Mouse (Mus musculus) olfactory bulb, adult 2 months (tissue): ENCODE measurements around the gene Gm973.

Experiments
- CTCF ChIP-seq: fragments of 200-500 bp; IDR thresholded peaks from 2 replicates; pipeline ENCODE4 v1.5.1; 2012; ENCODE audit warnings: low read depth, mild to moderate bottlenecking, low read length, moderate library complexity; ENCODE audit not compliant: insufficient read depth
- POLR2A ChIP-seq: fragments of 200-500 bp; IDR thresholded peaks from 2 replicates; pipeline ENCODE4 v1.6.1; 2012; ENCODE audit warnings: mild to moderate bottlenecking, low read depth, low read length, moderate library complexity; ENCODE audit not compliant: insufficient read depth

DNA sequence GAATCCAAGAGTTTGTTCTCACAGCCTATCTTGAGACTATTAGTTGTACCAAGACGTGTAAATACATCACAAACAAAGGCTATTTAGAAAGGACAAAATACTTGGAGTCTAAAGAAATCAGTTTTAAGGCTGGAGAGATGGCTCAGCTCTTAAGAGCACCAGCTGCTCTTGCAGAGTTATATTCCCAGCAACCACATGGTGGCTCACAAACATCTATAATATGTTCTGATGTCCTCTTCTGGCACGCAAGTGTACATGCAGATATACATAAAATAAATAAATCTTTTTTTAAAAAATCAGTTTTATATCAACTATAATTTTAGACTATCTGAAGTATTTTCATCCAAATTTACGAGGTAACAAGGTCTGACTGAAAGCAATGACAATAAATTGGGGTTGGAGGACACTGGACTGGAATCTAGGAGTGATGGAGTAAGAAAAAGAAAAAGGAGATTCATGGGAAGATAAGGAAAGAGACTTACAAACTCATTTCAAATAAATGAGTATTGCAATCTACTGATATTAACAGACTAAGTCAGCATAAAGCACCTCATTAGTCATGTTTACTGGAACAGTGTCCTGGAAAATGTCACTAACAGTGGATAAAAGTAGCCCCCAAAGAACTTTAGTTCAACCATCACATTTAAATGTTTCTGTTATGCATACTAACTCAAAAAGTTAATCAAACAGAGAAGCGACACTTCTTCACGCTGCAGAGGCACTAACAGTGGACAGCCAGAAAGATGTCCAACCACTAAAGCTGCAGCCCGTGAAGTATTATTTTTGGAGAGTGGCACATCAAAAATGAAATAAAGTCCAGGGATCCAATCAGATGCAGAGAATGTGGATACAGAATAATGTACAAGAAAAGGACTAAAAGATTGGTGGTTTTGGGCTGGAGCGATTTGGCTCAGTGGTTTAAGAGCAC, 140.4 kb downstream of the Gm973 start:
- TF ChIP-seq CTCF, result no peak
- no peak for TF ChIP-seq POLR2A
